Mouse (Mus musculus) adrenal gland, adult 18-20 months (tissue): ENCODE results near the gene Ntng1. TPM values are rescaled to one million over a fixed set of nuclear protein-coding genes. Genes with fewer than 3 reads are reported as not detected.

Experiments used
- DNase-seq, 2 experiments: peaks; one replicate each; pipeline ENCODE4 v3.0.0; 2021 to 2022; ENCODE audit warnings: low spot score in 2 of 2
- long read RNA-seq, 2 experiments: library from polyadenylated mRNA; stranded (forward); transcript quantifications; one replicate each; pipeline ENCODE4 v2.0.0; 2021
- total RNA-seq, 2 experiments: library from RNA; stranded (reverse); gene quantifications; 1 replicate in 1 of 2; 2 replicates in 1 of 2; pipeline ENCODE4 v1.2.3; 2021

The Ntng1 gene
- 1 to 10 TPM; 2.4 to 3.9 TPM for total RNA-seq
- long read RNA-seq, experiment 1 = 0 reads
- long read RNA-seq, experiment 2, partial matches to known transcripts = 0 of 3 reads
- long read RNA-seq, experiment 2, other reads (novel, unspliced or antisense) = 1 of 3 reads

- peak in 1 of 2 experiments; percentile 2 for DNase-seq
Observed at GRCm38 (mm10) chr3:110143206-110144061, at the start of gene Ntng1. Ntng1 (minus strand) TSS chr3:110144011.

GRCm38 (mm10) chr3:110187401-110187948 is 43.7 kb upstream of the Ntng1 start:
- no peak for DNase-seq

DNA sequence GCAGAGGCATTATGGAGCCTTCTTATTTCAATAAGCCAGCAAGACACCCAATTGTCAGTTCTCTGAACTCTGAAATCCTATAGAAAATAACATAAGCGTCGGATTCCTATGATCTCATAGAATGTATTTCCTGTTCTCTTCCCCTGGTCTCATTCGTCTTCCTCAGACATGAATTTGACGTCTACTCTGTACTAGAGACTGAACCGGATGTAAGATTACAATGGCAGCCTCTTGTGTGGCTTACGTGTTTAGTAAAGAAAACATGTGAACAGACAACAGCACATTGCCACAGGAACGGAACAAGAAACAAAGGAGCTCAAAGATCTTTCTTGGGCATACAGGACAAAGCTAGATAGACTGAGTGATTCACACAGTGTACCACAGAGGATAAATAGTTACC is 5.3 kb upstream of the Ntng1 start:
- no peak for DNase-seq

DNA sequence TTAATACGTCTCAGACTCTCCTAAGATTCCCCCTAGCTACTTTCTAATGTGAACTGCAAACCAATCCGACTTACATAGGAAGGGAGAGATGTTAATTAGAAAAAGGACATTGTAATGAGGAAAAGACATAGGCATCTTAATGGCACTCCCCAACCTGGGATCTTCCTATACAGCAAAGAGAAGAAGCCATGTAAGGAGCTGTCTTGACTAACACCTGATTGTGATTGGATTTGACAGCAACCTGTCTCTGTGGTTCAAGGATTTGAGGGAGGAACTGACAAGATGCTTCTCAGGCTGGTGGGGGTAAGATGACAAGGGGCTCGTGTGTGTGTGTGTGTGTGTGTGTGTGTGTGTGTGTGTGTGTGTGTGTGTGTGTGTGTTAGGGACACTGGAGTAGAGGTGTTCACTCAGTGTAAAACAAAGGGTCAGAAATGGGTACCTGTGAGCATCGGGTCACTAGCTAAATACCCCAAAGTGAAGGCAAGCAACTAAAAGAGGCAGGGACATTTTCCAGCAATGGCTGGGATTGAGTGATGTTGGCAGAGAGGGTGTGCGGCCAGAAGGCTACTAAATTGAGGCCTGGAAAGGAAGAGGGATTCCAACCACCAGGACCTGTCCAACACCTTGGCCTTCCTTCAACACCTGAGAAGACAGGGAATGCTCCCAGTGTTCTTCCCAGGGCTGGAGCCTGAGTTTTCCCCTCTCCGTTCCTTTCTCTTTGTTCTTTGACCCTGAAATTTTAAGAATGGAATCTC is 667 bp upstream of the Ntng1 start:
- no peak for DNase-seq

DNA sequence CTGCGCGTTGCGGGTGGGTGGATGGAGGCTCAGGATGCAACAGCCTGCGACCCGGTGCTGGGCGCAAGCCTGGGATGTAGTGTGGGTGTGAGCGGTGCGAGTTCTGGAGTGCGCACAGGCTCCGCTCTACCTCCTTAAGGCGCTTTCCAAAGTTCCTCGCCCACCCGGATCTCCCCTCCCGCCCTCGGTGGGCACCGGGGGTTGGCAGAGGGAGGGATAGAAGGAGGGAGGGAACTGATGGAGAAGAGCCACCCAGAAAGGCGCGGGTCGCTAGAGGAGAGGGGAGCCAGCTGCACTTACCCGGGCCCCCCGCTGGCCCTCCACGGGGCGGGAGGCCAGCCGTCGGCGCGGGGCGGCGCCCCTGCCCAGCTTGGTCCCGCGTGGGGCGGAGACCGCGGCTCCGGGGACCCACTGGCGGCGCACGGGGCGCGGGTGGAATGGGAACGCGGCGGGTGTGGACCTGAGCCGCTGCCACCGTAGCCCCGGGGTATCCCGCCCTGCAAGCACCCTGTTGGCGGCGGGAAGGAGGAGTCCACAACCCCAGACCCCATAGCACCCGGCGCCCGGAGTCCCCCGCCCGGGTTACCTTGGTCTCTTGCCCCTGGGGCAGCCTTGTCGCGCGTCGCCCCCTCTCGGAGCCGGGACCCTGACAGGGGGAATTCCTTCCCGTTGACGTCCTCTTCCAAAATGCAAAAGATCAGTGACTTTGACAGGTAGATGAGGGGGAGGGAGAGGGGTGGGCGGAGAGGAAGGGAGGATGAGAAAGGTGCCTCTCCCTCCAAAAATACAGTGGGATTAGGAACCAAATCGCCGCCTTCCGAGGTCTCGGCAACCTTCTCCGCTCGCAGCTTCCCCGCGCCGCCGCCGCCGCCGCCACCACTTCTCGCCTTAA is 1.3 kb downstream of the Ntng1 start:
- peak; percentile 2 to 23 for DNase-seq

DNA sequence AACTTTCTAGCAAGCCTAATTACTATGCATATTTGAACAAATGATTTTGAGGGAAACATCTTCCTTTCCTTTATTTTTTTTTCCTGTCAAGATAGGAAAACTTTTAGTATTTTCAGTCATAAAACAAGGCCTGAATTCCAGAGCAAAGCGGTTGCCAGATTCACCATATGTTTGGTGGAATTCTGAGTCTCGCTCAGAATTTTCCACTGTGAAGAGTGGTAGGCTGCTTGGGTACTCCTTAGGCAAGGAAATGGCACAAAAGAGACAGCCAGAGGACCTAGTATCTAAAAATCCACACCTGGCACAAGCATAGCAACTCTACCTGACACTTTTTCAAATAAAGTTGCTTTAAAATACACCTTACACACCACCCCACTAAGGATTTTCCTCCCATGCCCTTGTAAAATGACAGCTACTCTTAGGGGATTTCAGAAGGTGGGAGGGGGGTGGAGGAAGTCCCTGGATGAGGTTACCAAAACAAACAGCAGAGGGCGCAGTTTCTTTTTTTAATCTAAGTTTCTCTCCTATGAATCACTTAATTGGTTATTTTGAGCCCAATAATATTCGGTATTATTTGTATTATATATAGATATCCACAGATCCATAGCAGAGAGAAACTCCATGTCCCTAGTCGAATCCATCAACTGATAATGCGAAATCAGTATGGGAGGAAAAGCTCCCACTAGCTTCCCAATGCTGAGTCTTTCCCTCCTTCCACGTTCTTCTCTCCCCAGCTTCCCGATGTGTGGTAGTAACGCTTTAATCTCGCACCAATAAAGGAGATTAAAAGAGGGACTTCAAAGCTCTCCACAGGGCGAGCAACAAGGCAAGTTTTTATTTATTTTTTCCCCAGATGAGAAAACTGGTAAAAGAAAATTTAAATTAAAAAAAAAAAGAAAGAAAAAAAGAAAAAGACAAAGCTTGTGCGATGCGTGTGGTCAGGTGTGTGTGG is 2.2 kb downstream of the Ntng1 start:
- DNase-seq = peak in 1 of 2 experiments; percentile 10

- DNase-seq = no peak
Observed at GRCm38 (mm10) chr3:110136115-110136514, 7.7 kb downstream of the Ntng1 start.

DNA sequence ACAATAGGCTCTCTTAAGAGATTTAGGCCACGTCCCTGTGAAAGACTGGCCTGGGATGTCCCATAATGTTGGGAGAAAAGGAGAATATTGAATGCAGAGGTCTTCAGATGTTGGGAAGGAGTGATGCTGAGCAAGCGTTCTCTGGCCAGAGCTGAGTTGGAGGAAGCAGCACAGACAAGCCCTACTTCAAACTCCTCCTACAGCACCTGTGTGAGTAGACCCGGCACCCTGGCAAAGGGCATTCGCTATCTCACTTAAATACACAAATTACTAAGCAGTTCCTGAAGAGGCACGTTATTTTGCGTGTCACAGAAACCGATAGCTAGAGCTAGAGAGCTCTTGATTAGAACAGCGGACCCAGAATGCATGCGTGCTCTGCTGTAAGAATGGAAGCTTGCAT is 10.7 kb downstream of the Ntng1 start:
- DNase-seq = no peak

GRCm38 (mm10) chr3:110132289-110132688 is 11.5 kb downstream of the Ntng1 start:
- DNase-seq = no peak

GRCm38 (mm10) chr3:110131043-110131891 is 12.5 kb downstream of the Ntng1 start:
- DNase-seq = no peak

DNA sequence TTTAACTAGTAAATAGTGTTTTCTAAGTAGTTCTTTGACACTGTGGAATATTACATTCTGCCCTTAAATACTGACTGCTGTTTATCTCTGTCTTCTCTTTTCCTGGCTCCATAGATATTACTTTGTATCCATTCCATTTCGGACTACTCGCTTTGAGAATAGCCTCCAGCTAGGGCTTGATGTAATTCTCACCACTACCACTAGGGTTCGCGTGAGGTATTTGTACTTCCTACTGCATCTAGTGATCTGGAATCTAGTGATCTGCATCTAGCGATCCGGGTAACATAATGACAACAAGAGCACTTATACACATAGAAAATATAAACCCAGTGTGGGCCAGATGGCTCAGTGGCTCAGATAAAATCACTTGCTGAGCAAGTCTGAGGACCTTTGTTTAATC is 14.2 kb downstream of the Ntng1 start:
- DNase-seq = no peak

DNA sequence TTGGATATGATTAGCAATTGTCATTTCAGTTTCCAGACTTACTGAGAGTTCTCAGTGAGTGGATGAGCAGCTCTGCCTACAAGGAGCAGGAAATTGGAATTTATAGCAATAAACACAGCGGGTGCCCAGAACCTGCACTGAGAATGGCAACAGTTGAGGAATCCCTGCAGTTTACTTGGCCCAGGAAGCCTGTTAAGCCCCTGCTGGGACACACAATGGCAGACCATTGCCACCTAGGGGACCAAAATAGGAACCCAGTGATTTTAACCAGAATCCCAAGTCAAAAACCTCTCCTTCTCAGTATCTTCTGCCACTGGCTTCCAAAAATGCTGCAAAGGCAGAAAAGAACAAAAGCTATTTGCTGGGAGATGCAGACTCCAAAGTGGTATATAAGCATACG is 37.8 kb downstream of the Ntng1 start:
- no peak for DNase-seq

- DNase-seq = no peak
Observed at GRCm38 (mm10) chr3:110094407-110094806, 49.4 kb downstream of the Ntng1 start.

GRCm38 (mm10) chr3:110094003-110094402 is 49.8 kb downstream of the Ntng1 start:
- DNase-seq = no peak

GRCm38 (mm10) chr3:110092521-110092920 is 51.3 kb downstream of the Ntng1 start:
- DNase-seq = no peak

- no peak for DNase-seq
Observed at GRCm38 (mm10) chr3:110087189-110087588, 56.6 kb downstream of the Ntng1 start.

DNA sequence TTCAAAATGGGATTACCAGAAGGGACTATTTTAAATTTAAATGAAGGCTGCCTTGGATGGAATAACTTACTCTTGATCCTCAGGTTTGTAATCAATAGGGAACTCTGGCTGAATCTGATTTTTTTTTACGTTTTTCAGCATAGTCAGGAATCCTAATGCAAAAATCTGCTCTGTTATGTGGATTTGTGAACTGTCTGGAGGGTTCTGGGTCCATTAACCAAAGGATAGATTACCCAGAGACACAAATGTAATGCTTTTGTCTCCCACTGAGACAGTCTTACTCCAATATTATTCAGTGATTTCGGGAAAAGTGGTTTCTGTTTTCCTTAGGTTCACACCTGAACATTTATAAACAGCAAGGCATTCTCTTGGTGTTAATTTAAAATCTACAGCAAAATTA is 58.5 kb downstream of the Ntng1 start:
- no peak for DNase-seq

DNA sequence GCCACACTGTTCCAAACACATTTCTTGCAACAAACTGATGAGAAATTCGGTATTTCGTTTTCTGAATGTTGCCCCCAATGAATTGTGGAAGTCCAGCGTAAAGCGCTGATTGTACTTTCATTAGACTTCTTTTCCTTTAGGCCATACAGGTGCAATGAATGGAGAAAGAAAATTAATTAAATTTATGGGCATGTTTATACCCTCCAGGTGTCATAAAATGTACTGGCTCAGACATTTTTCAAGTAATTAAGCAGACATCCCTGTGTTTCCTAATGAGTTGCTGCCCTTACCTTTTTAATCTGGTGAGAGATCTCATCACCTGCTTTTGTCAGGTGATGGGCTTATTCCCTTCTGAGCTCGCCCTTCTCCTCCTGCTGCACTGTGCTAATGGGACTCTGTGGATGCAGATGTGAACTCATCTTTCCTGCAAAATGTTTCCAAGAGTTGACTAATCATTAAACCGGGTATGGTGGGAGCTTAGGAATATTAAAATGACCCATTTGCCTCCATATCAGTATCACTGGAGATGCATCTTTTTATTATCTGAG is 79.0 kb downstream of the Ntng1 start:
- DNase-seq = no peak
